Mouse (Mus musculus) midbrain, embryonic 10.5 days (tissue): Measurements from ENCODE around the gene Ahcy. TPM values are rescaled to one million over a fixed set of nuclear protein-coding genes. Genes with fewer than 3 reads are reported as not detected.
"Not testable (repeated sequence)": the region's sequence is repeated elsewhere in the genome, so short reads cannot be mapped to it uniquely, and the experiment has no call there.

Experiments
- DNase-seq: peaks from one replicate; pipeline ENCODE4 v3.0.0-alpha.2; 2017; ENCODE audit warnings: low spot score
- H3K27ac ChIP-seq: fragments of 300-500 bp; sonication (generic); replicated peaks from 2 replicates; pipeline ENCODE4 v1.5.1; 2016; ENCODE audit warnings: mild to moderate bottlenecking
- H3K27me3 ChIP-seq: fragments of 300-500 bp; sonication (generic); 2 replicates; pipeline ENCODE4 v1.6.1; 2016; ENCODE audit warnings: low read depth, mild to moderate bottlenecking; ENCODE audit not compliant: poor library complexity, severe bottlenecking
- H3K36me3 ChIP-seq: fragments of 300-500 bp; sonication (generic); 2 replicates; pipeline ENCODE4 v1.6.1; 2016; ENCODE audit warnings: mild to moderate bottlenecking, moderate library complexity
- H3K4me1 ChIP-seq: fragments of 300-500 bp; sonication (generic); 2 replicates; pipeline ENCODE4 v1.6.1; 2016
- H3K4me3 ChIP-seq: fragments of 300-500 bp; sonication (generic); 2 replicates; pipeline ENCODE4 v1.5.1; 2016; ENCODE audit warnings: mild to moderate bottlenecking, moderate library complexity
- H3K9me3 ChIP-seq: fragments of 300-500 bp; sonication (generic); replicated peaks from 2 replicates; pipeline ENCODE4 v1.6.1; 2016; ENCODE audit warnings: mild to moderate bottlenecking
- WGBS: fragments of 180-500 bp; shearing (Covaris S2); methylation state at CpG from one replicate; pipeline ENCODE4 v1.1.7; 2016; 5-methylcytosine and 5-hydroxymethylcytosine counted together
- polyA plus RNA-seq: library from polyadenylated mRNA; unstranded; fragments of >200 nt; fragmentation: Nextera tagmentation; extraction: Ambion mirVana; gene quantifications from 2 replicates; pipeline ENCODE4 v1.2.1, GENCODE M21; 2016

Ahcy gene
- polyA plus RNA-seq, 1 experiment from 2014 or later = 106 TPM

GRCm38 (mm10) chr2:155071027-155071426 is 3.3 kb downstream of the Ahcy start:
- Histone ChIP-seq H3K4me1 (peaks cover 33% of the 10 kb centered on the region), H3K27me3 (peaks cover 10% of the 10 kb centered on the region), H3K9me3 (no peaks in the 10 kb centered on the region), H3K36me3 (peaks cover 52% of the 10 kb centered on the region), H3K27ac (no peak overlapping the region), H3K4me3 (no peak overlapping the region)
- DNase-seq = no peak
- WGBS = 91% methylated on average over 9 of the region's 9 CpGs

DNA sequence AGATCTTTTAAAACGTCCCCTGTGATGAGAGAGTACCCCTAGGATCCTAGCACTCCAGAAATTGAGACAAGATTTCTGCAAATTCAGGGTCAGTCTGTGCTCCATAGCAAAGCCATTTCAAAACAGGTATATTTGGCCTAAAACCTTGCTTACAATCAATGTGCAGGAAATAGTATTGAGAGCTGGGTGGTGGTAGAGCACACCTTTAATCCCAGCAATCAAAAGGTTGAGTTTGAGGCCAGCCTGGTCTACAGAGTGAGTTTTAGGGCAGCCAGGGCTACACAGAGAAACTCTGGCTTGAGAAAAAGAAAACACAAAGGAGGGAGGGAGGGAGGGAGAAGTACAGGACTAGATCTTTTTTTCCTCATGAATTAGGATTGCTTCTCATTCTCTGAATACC is 16.9 kb downstream of the Ahcy start:
- DNase-seq = no peak
- H3K27ac ChIP-seq = no peak overlapping the region

DNA sequence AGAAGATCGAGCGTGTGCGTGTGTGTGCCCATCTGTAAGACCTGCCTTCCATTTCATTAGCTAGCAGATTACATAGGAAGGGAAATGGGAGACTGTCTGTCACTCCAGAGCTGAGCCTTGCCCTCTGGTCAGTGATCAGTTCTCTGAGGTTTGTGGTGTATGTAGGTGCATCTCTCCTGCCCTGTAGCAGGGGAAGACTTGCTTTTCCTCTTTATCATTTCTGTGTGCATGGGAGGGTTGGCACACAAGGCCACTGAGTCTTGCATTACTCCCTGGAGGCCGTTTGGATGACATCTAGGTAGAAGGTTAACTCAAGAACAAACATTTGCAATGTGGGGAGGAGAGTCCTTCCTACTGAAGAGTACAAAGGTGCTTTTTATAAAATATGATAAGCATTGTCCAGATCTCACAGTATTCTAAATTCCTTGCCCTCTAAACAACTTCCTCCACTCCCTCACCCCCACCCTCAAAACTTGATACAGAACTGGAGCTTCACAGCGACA is 18.2 kb downstream of the Ahcy start:
- DNase-seq = no peak
- no peaks in the 10 kb centered on the region for H3K27me3 ChIP-seq
- H3K36me3 ChIP-seq = peaks cover 16% of the 10 kb centered on the region
- peaks cover 9% of the 10 kb centered on the region for H3K4me1 ChIP-seq
- WGBS = 81% methylated on average over 5 of the region's 5 CpGs
- H3K4me3 ChIP-seq = no peak overlapping the region
- no peak overlapping the region for H3K27ac ChIP-seq
- H3K9me3 ChIP-seq = no peaks in the 10 kb centered on the region

More for the DNA sequence above, 16.9 kb downstream of the Ahcy start:
- Histone ChIP-seq H3K36me3 (peaks cover 28% of the 10 kb centered on the region), H3K4me1 (no peaks in the 10 kb centered on the region), H3K27me3 (no peaks in the 10 kb centered on the region), H3K4me3 (no peak overlapping the region), H3K9me3 (no peaks in the 10 kb centered on the region)
- 71% methylated on average over 1 of the region's 1 CpGs for WGBS

GRCm38 (mm10) chr2:155054672-155055071 is 19.6 kb downstream of the Ahcy start:
- 90% methylated on average over 3 of the region's 3 CpGs for WGBS
- Histone ChIP-seq H3K9me3 (no peaks in the 10 kb centered on the region), H3K4me1 (peaks cover 18% of the 10 kb centered on the region), H3K27ac (no peak overlapping the region), H3K4me3 (no peak overlapping the region), H3K27me3 (no peaks in the 10 kb centered on the region), H3K36me3 (peaks cover 8% of the 10 kb centered on the region)
- no peak for DNase-seq

DNA sequence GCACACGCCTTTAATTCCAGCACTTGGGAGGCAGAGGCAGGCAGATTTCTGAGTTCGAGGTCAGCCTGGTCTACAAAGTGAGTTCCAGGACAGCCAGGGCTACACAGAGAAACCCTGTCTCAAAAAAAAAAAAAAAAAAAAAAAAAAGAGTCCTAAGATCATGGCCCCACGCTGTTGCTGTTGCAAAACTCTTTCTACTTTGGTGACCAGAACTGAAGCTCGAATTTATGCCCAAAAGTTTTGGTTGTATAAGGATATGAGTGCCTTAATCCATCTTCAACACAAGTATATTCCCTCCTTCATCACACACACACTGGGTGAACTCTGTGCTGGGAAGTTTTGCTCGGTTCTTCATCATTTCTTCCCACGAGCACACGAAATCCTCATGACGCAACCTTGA is 20.8 kb downstream of the Ahcy start:
- not testable (repeated sequence) for H3K9me3 ChIP-seq, DNase-seq, H3K27me3 ChIP-seq, H3K27ac ChIP-seq, H3K4me3 ChIP-seq, H3K36me3 ChIP-seq
- WGBS = 89% methylated on average over 8 of the region's 8 CpGs
- peaks cover 18% of the 10 kb centered on the region for H3K4me1 ChIP-seq

DNA sequence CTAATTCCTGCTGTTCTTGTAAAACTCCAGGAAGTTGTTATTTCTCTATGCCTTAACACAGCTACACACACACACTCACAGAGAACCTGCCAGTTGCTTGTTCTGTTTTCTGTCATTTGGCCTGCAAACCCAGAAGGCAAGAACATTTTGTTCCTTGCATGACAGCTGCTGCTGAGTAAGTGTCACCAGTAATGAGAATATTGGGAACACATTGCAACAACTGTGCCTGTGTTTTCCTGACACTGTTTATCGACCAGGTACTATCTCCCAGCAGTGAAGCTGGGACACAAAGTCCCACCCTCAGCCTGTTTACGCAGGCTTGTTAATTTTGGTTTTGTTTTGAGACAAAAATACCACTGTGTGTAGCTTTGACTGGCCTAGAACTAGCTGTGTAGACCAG is 21.6 kb downstream of the Ahcy start:
- Histone ChIP-seq H3K9me3 (no peaks in the 10 kb centered on the region), H3K4me1 (peaks cover 18% of the 10 kb centered on the region), H3K4me3 (no peak overlapping the region), H3K27ac (no peak overlapping the region), H3K36me3 (no peaks in the 10 kb centered on the region), H3K27me3 (0 out of 2 replicates have a peak, but pooled peaks cover 3% of the 10 kb centered on the region)
- no peak for DNase-seq
- 83% methylated on average over 2 of the region's 2 CpGs for WGBS

GRCm38 (mm10) chr2:155051622-155052351 is 22.5 kb downstream of the Ahcy start:
- Histone ChIP-seq H3K27ac (peak overlapping the region; percentile 96), H3K4me3 (peak overlapping the region; percentile 72), H3K9me3 (no peaks in the 10 kb centered on the region), H3K4me1 (peaks cover 18% of the 10 kb centered on the region), H3K36me3 (no peaks in the 10 kb centered on the region), H3K27me3 (0 out of 2 replicates have a peak, but pooled peaks cover 3% of the 10 kb centered on the region)
- 28% methylated on average over 9 of the region's 9 CpGs for WGBS
- no peak for DNase-seq

DNA sequence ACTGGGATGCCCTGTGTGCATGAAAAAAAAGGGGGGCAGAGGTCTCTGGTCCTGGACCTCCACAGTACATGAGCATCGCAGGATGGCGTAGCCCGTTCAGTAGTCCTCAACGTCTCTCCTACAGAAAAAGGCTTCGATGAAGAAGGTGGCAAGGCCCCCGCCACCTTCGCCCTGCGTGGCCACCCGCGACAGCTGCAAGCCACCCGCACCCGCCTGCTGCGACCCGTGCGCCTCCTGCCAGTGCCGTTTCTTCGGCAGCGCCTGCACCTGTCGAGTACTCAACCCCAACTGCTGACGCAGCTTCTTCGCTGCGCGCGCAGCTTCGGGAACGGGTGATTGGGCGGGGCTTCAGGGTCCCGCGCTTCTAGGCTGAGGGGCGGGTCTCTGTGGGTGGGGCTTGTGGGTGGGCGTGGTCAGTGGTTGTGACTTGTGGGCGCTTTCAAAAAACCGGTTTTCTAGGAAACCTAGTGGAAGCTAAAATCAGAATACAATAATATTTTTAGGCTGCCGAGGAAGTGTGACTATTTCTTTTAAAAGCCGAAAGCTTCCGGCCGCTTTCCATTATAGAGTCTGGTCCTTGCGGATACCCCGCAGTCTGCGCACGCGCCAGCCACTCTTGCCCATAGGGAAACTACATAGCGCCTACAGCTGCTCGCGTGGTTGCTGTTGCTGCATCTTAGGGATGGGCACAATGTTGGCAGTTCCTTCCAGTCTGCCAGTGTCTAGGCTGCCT is 23.6 kb downstream of the Ahcy start:
- no peaks in the 10 kb centered on the region for H3K36me3 ChIP-seq
- H3K9me3 ChIP-seq = no peaks in the 10 kb centered on the region
- under 1% methylated on average over 45 of the region's 45 CpGs for WGBS
- H3K4me3 ChIP-seq = peak overlapping the region; percentile 72
- H3K27ac ChIP-seq = peak overlapping the region; percentile 96
- peak; percentile 97 for DNase-seq
- peaks cover 18% of the 10 kb centered on the region for H3K4me1 ChIP-seq
- 0 out of 2 replicates have a peak, but pooled peaks cover 3% of the 10 kb centered on the region for H3K27me3 ChIP-seq

DNA sequence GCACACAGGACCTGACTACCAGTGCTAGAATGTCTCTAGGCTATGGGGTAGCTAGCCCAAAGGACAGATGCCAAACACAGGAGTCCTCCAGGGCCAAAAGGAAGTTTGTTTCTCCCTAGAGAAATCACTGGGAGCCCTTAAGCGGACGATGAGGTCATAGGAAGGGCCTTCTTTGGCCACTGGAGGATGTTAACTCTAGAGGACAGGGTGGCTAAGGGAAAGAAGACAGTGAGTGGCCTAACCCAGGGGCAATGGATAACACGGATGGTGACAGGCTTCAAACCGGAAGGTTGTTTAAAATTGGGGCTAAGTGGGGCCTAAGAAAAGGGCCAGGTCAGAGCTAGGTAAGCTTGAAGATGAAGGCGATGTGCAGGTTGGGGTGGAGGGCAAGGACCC is 24.2 kb downstream of the Ahcy start:
- H3K9me3 ChIP-seq = no peaks in the 10 kb centered on the region
- WGBS = 24% methylated on average over 5 of the region's 5 CpGs
- H3K27ac ChIP-seq = peak overlapping the region; percentile 96
- H3K27me3 ChIP-seq = 0 out of 2 replicates have a peak, but pooled peaks cover 3% of the 10 kb centered on the region
- DNase-seq = no peak
- no peaks in the 10 kb centered on the region for H3K36me3 ChIP-seq
- H3K4me3 ChIP-seq = peak overlapping the region; percentile 72
- H3K4me1 ChIP-seq = peaks cover 18% of the 10 kb centered on the region

GRCm38 (mm10) chr2:155047452-155048178 is 26.7 kb downstream of the Ahcy start:
- peaks cover 18% of the 10 kb centered on the region for H3K4me1 ChIP-seq
- no peaks in the 10 kb centered on the region for H3K36me3 ChIP-seq
- H3K9me3 ChIP-seq = no peaks in the 10 kb centered on the region
- H3K27ac ChIP-seq = no peak overlapping the region
- DNase-seq = no peak
- 56% methylated on average over 7 of the region's 7 CpGs for WGBS
- no peak overlapping the region for H3K4me3 ChIP-seq
- 0 out of 2 replicates have a peak, but pooled peaks cover 3% of the 10 kb centered on the region for H3K27me3 ChIP-seq

DNA sequence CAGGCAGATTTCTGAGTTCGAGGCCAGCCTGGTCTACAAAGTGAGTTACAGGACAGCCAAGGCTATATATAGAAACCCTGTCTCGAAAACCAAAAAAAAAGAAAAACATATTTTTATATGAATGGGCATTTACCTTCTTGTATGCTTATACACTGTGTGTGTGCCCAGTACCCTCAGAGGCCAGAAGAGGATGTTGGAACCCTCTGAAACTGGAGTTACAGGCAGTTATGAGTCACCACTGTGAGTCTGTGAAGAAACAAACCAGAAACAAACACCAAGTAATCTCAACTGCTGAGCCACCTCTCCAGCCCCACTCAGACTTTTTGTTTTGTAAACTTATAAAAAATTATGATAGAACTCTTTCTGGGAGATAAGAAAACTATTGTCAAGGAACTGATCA is 27.5 kb downstream of the Ahcy start:
- 0 out of 2 replicates have a peak, but pooled peaks cover 3% of the 10 kb centered on the region for H3K27me3 ChIP-seq

GRCm38 (mm10) chr2:155045075-155045474 is 29.2 kb downstream of the Ahcy start:
- Histone ChIP-seq H3K9me3 (no peaks in the 10 kb centered on the region), H3K27me3 (0 out of 2 replicates have a peak, but pooled peaks cover 3% of the 10 kb centered on the region), H3K4me1 (peaks cover 3% of the 10 kb centered on the region), H3K4me3 (no peak overlapping the region), H3K36me3 (no peaks in the 10 kb centered on the region), H3K27ac (no peak overlapping the region)
- no peak for DNase-seq
- 73% methylated on average over 3 of the region's 3 CpGs for WGBS

More for the DNA sequence above, 27.5 kb downstream of the Ahcy start:
- Histone ChIP-seq H3K36me3 (no peaks in the 10 kb centered on the region), H3K4me1 (peaks cover 16% of the 10 kb centered on the region), H3K27ac (no peak overlapping the region), H3K4me3 (no peak overlapping the region), H3K9me3 (no peaks in the 10 kb centered on the region)
- WGBS = 85% methylated on average over 2 of the region's 2 CpGs
- DNase-seq = no peak
